ENCODE assay signal across 22 mouse cellular contexts in the genomic region with DNA sequence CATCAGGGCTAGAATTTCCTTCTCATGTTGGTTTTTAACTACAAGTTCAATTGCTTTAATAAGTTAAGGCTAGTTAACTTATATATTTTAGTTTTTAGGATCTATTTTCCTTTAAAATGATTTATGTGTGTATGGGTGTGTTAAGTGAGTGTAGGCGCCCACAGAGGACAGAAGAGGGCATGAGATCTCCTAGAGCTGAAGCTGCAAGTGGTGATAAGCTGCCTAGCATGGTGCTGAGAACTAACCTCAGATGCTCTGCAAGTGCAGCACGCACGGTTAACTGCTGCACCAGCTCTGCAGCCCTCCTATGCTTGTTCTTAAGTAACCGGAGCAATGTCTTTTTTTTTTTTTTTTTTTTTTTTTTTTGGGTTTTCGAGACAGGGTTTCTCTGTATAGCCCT.
"Had no signal": no experiment of that assay in that cellular context is flagged by ENCODE, and none has a peak within 500 bp of the region (broad histone marks: within the 10 kb centered on the region; RNA-seq: fewer than 3 reads in every experiment).

No protein-coding gene starts in this region.

- DNase-seq: heart, postnatal 10 days; heart, postnatal 14 days; heart, postnatal 36 days; heart, postnatal 4 days; kidney, adult 11 months; kidney, adult 18-20 months; kidney, adult 2 months; kidney, adult 8-10 months; kidney, adult 9 months; kidney, postnatal 10 days; kidney, postnatal 14 days; kidney, postnatal 25 days; kidney, postnatal 36 days; kidney, postnatal 4 days; layer of hippocampus, adult 9-11 months; layer of hippocampus, postnatal 36 days had no signal

- ATAC-seq: hindbrain, embryonic 16.5 days; hindbrain, postnatal 0 days; inflammation-experienced regulatory T-cells, adult 6 months; intestine, embryonic 15.5 days; intestine, embryonic 16.5 days; intestine, postnatal 0 days had no signal
